Mouse (Mus musculus): ENCODE results near the gene Gm20807.
"Not testable (repeated sequence)": the region's sequence is repeated elsewhere in the genome, so short reads cannot be mapped to it uniquely, and the experiment has no call there.

The Gm20807 gene

DNA sequence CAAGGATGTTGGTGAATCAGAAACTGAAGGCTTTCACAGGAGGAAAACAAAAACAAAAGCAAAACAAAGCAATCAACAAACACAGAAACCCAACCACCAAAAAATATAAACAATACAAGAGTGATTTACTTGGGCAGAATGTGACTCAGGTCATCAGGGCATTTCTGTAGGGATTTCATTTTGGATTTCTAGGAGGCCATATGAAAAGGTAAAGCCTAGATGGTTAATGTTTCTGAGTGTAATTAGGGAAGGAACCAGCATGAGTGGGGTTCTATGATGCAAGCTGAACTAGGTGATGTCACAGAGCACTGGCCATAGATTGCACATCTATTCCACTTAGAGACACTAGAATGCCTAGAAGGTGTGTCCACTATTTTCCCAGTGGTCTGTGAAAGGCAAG, at the start of gene Gm20807:
Gene Gm20807 (plus strand): TSS at position 301 of the 400 bp plus-strand sequence.
- DNase-seq (ENCODE audit: extremely low spot score): not testable (repeated sequence)
